Mouse (Mus musculus) cerebellum, adult 2 months (tissue): ENCODE data around the gene Pknox2.

ENCODE experiments used
- CTCF ChIP-seq: fragments of 200-500 bp; IDR thresholded peaks from 2 replicates; pipeline ENCODE4 v1.5.1; 2011; ENCODE audit warnings: low read depth, mild to moderate bottlenecking, control low read depth, low read length, moderate library complexity, borderline replicate concordance; ENCODE audit not compliant: insufficient read depth
- POLR2A ChIP-seq: fragments of 200-500 bp; IDR thresholded peaks from 2 replicates; pipeline ENCODE4 v1.6.1; 2011; ENCODE audit warnings: low read length, control low read depth, borderline replicate concordance; ENCODE audit not compliant: insufficient read depth

- no peak for TF ChIP-seq POLR2A
- TF ChIP-seq CTCF, result no peak
Observed at GRCm38 (mm10) chr9:37030347-37031213, 116.6 kb downstream of the Pknox2 start.
